Mouse (Mus musculus) hindbrain, embryonic 10.5 days (tissue): Measurements from ENCODE around the gene Cplx2. TPM values are rescaled to one million over a fixed set of nuclear protein-coding genes. Genes with fewer than 3 reads are reported as not detected.

Experiments
- DNase-seq: peaks from one replicate; pipeline ENCODE4 v3.0.0-alpha.2; 2017; ENCODE audit warnings: low spot score
- H3K27ac ChIP-seq: fragments of 300-500 bp; sonication (generic); 2 replicates; pipeline ENCODE4 v1.5.1; 2016; ENCODE audit warnings: mild to moderate bottlenecking, moderate library complexity
- H3K27me3 ChIP-seq: fragments of 300-500 bp; sonication (generic); 2 replicates; pipeline ENCODE4 v1.6.1; 2016; ENCODE audit warnings: mild to moderate bottlenecking; ENCODE audit not compliant: poor library complexity, insufficient read depth, severe bottlenecking
- H3K36me3 ChIP-seq: fragments of 300-500 bp; sonication (generic); 2 replicates; pipeline ENCODE4 v1.6.1; 2016; ENCODE audit warnings: mild to moderate bottlenecking, moderate library complexity
- H3K4me1 ChIP-seq: fragments of 300-500 bp; sonication (generic); replicated peaks from 2 replicates; pipeline ENCODE4 v1.6.1; 2016; ENCODE audit warnings: mild to moderate bottlenecking
- H3K4me3 ChIP-seq: fragments of 300-500 bp; sonication (generic); 2 replicates; pipeline ENCODE4 v1.5.1; 2016; ENCODE audit warnings: mild to moderate bottlenecking, moderate library complexity
- H3K9me3 ChIP-seq: fragments of 300-500 bp; sonication (generic); 2 replicates; pipeline ENCODE4 v1.6.1; 2016; ENCODE audit warnings: mild to moderate bottlenecking, moderate library complexity
- WGBS: fragments of 180-500 bp; shearing (Covaris S2); methylation state at CpG from one replicate; pipeline ENCODE4 v1.1.7; 2016; 5-methylcytosine and 5-hydroxymethylcytosine counted together
- polyA plus RNA-seq: library from polyadenylated mRNA; unstranded; fragments of >200 nt; fragmentation: Nextera tagmentation; extraction: Ambion mirVana; gene quantifications from 2 replicates; pipeline ENCODE4 v1.2.1, GENCODE M21; 2016

Cplx2 gene
- polyA plus RNA-seq, 1 experiment from 2014 or later, result 10.2 TPM

- H3K4me3 ChIP-seq, result no peak overlapping the region
- H3K27me3 ChIP-seq, result no peaks in the 10 kb centered on the region
- peaks cover 9% of the 10 kb centered on the region for H3K4me1 ChIP-seq
- no peaks in the 10 kb centered on the region; the same call in 1 of the 2 replicates for H3K36me3 ChIP-seq
- no peak overlapping the region for H3K27ac ChIP-seq
- 91% methylated on average over 7 of the region's 7 CpGs for WGBS
- DNase-seq, result no peak
- H3K9me3 ChIP-seq, result no peaks in the 10 kb centered on the region
Measured at GRCm38 (mm10) chr13:54337541-54337940, 33.6 kb upstream of the Cplx2 start.

- WGBS, result 84% methylated on average over 5 of the region's 5 CpGs
- Histone ChIP-seq H3K9me3 (no peaks in the 10 kb centered on the region), H3K27me3 (no peaks in the 10 kb centered on the region), H3K4me3 (no peak overlapping the region), H3K36me3 (no peaks in the 10 kb centered on the region; the same call in 1 of the 2 replicates), H3K4me1 (peaks cover 10% of the 10 kb centered on the region; the same call in 1 of the 2 replicates), H3K27ac (no peak overlapping the region)
- no peak for DNase-seq
Measured at GRCm38 (mm10) chr13:54338815-54339214, 32.3 kb upstream of the Cplx2 start.

- Histone ChIP-seq H3K4me3 (no peak overlapping the region), H3K27me3 (no peaks in the 10 kb centered on the region), H3K4me1 (peaks cover 20% of the 10 kb centered on the region), H3K9me3 (0 out of 2 replicates have a peak, but pooled peaks cover 6% of the 10 kb centered on the region), H3K36me3 (no peaks in the 10 kb centered on the region), H3K27ac (peak overlapping the region; percentile 62; the same call in 1 of the 2 replicates)
- 72% methylated on average over 15 of the region's 15 CpGs for WGBS
- no peak for DNase-seq
Measured at GRCm38 (mm10) chr13:54345885-54346647, 25.1 kb upstream of the Cplx2 start.

GRCm38 (mm10) chr13:54348011-54348410 lies 23.1 kb upstream of the Cplx2 start:
- no peak overlapping the region for H3K27ac ChIP-seq
- WGBS, result 80% methylated on average over 5 of the region's 5 CpGs
- H3K9me3 ChIP-seq, result 0 out of 2 replicates have a peak, but pooled peaks cover 6% of the 10 kb centered on the region

DNA sequence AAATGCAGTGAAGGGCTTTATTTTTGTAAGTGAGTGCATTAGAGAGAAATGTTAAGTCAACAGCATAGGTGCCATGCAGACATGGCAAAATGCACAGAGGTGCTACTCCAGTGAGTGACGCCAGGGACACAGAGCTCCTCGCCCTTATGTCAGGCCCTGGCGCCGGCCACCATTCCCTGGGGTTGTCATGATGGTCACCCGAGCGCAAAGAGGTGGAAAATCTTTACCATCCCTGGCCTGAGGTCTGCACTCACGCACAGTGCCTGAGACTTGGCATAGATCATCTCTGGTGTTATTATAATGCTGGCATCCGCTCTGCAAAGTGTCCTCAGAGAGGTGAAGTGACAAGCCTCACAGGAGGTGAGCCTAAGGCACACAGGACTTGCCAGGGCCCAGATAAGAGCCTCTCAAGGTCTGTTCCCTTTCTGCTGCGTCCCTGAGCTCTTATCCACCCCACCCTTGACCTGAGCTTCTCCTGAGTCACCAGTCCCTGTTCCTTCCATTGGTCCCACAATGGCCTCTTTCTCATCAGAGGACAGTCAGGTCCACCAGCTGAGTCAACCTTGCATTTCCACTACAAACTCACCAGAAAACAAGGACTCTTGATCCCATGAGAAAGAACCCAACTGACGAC lies 21.9 kb upstream of the Cplx2 start:
- no peaks in the 10 kb centered on the region for H3K36me3 ChIP-seq
- H3K27me3 ChIP-seq, result no peaks in the 10 kb centered on the region
- DNase-seq, result no peak
- WGBS, result 88% methylated on average over 10 of the region's 10 CpGs
- 0 out of 2 replicates have a peak overlapping the region, but pooled peaks have one; percentile 12 for H3K27ac ChIP-seq
- peaks cover 10% of the 10 kb centered on the region for H3K4me1 ChIP-seq
- no peak overlapping the region for H3K4me3 ChIP-seq
- 0 out of 2 replicates have a peak, but pooled peaks cover 6% of the 10 kb centered on the region for H3K9me3 ChIP-seq

More at GRCm38 (mm10) chr13:54348011-54348410, 23.1 kb upstream of the Cplx2 start:
- DNase-seq, result no peak
- Histone ChIP-seq H3K4me3 (no peak overlapping the region), H3K36me3 (no peaks in the 10 kb centered on the region), H3K27me3 (no peaks in the 10 kb centered on the region), H3K4me1 (peaks cover 15% of the 10 kb centered on the region)

- WGBS, result 85% methylated on average over 4 of the region's 4 CpGs
- Histone ChIP-seq H3K36me3 (no peaks in the 10 kb centered on the region), H3K27me3 (no peaks in the 10 kb centered on the region), H3K27ac (no peak overlapping the region), H3K4me1 (no peaks in the 10 kb centered on the region), H3K9me3 (no peaks in the 10 kb centered on the region), H3K4me3 (no peak overlapping the region)
- DNase-seq, result no peak
Measured at GRCm38 (mm10) chr13:54357420-54357819, 13.7 kb upstream of the Cplx2 start.

DNA sequence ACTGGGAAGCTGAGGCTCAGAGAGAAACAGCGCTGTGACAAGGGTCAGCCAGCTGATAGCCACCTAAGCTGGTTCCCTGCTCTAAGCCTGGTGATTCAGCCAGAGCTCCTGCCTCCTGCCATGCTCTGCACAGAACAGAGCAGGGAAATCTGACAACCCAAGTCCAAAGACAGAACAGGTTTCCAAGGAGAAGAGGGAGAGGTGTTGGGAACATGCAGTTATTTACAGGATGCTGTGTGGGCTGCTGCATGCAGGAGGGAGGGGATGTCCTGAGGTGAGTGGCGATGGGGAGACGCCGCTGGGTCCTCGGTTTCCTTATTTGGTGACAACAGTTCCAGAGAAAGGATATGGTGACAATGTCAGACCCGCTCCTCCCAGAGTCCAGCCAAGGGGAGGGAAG lies 12.0 kb upstream of the Cplx2 start:
- Histone ChIP-seq H3K36me3 (no peaks in the 10 kb centered on the region), H3K4me1 (no peaks in the 10 kb centered on the region), H3K27me3 (no peaks in the 10 kb centered on the region), H3K9me3 (no peaks in the 10 kb centered on the region), H3K27ac (no peak overlapping the region), H3K4me3 (no peak overlapping the region)
- no peak for DNase-seq
- WGBS, result 88% methylated on average over 6 of the region's 6 CpGs

GRCm38 (mm10) chr13:54364686-54365085 lies 6.5 kb upstream of the Cplx2 start:
- H3K27me3 ChIP-seq, result peaks cover 20% of the 10 kb centered on the region
- DNase-seq, result no peak
- H3K4me1 ChIP-seq, result peaks cover 11% of the 10 kb centered on the region
- no peaks in the 10 kb centered on the region for H3K36me3 ChIP-seq
- H3K27ac ChIP-seq, result no peak overlapping the region
- no peaks in the 10 kb centered on the region for H3K9me3 ChIP-seq
- WGBS, result 88% methylated on average over 7 of the region's 7 CpGs
- no peak overlapping the region for H3K4me3 ChIP-seq

DNA sequence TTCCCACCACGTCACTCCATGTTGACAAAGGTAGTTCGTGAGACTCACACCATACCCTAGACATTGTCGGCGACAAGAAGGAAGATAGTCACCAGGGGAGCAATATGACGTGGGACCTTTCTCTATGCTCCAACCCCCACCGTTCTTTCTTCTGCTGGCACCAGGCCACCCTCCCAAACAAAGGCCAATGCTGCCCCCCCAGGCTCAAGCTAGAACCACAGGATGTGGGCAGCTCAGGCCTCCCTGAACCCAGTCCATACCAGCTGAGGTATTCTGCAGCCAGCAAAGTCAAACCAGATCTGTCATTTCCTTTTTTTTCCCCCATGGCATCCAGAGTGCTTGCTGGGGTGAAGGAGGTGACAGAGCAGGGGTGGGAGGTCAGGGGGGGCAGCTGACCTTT lies 3.4 kb upstream of the Cplx2 start:
- H3K9me3 ChIP-seq, result no peaks in the 10 kb centered on the region
- no peak overlapping the region for H3K27ac ChIP-seq
- no peak overlapping the region for H3K4me3 ChIP-seq
- H3K36me3 ChIP-seq, result no peaks in the 10 kb centered on the region
- H3K4me1 ChIP-seq, result peaks cover 42% of the 10 kb centered on the region
- WGBS, result 76% methylated on average over 6 of the region's 6 CpGs
- peak; percentile 18 for DNase-seq
- H3K27me3 ChIP-seq, result peaks cover 50% of the 10 kb centered on the region

DNA sequence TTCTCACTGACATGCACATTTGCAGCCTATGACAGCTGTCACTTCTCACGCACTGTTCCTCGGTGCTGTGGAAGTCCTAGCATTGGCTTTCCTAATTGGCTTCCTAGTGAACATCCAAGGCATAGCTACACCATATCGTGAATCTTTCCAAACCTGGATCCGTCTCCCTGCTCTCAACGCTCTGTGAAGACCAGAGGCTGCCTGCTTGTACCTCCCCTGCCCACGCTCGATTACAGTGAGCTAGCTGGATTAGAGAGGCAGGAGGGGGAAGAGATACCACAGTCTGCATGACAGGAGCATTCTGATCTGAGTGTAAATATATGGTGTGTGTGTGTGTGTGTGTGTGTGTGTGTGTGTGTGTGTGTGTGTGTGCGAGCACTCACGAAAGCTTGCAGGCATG lies 3.0 kb upstream of the Cplx2 start:
- Histone ChIP-seq H3K4me1 (peaks cover 46% of the 10 kb centered on the region), H3K27me3 (peaks cover 54% of the 10 kb centered on the region), H3K27ac (no peak overlapping the region), H3K9me3 (no peaks in the 10 kb centered on the region), H3K36me3 (no peaks in the 10 kb centered on the region), H3K4me3 (no peak overlapping the region)
- WGBS, result 67% methylated on average over 9 of the region's 9 CpGs
- peak; percentile 23 for DNase-seq

DNA sequence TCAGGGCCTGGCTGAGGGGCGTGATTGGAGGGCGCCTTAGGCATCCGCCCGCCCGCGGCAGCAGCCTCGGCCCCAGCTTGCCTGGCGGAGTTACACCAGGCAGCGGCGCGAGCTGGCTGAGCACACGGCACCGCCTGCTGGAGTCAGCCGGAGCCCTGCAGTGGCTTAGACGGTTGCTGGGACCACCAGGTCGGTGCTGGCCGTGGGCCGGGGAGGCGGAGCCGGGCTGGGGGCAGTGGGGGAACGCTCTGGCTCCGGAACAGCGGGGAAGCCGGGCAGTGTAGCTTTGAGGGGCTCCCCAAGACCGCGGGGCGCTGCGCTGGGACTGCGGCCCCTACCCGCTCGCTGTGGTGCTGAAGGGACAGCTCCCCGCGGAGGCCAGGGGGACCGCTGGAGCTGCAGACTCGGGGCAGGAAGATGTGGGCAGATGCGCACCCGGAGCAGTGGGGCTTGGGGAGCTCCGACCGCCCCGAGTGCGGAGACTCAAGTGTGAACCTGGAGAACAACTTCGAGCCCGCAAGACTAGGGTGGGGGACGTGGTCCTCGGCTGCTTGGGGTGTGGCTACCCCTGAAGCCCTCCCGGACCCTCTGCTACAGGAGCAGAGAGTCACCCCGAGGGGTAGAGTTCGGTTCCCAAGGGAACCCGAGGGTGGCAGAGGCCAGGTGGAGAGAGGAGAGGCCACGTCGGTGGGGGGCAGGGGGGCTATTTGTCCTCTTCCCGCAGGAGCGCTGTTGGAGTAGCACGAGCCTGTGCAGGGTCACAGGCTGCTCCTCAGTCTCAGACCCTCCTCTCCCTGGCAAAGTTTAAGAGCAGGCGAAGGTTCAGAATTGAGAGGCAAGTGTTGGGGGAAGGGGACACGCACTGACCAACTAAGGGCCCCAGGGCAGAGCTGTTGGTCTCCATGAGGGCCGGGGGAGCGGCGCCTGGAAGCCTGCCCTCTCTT lies 510 bp downstream of the Cplx2 start:
- H3K36me3 ChIP-seq, result no peaks in the 10 kb centered on the region
- peak overlapping the region; percentile 57 for H3K4me3 ChIP-seq
- peaks cover 71% of the 10 kb centered on the region for H3K27me3 ChIP-seq
- H3K9me3 ChIP-seq, result no peaks in the 10 kb centered on the region
- peak; percentile 89 for DNase-seq
- H3K4me1 ChIP-seq, result peaks cover 57% of the 10 kb centered on the region
- 1% methylated on average over 59 of the region's 59 CpGs for WGBS
- H3K27ac ChIP-seq, result peak overlapping the region; percentile 80

- H3K27me3 ChIP-seq, result peaks cover 68% of the 10 kb centered on the region
- H3K36me3 ChIP-seq, result no peaks in the 10 kb centered on the region
- peak; percentile 80 for DNase-seq
- peak overlapping the region; percentile 57 for H3K4me3 ChIP-seq
- peaks cover 54% of the 10 kb centered on the region for H3K4me1 ChIP-seq
- no peaks in the 10 kb centered on the region for H3K9me3 ChIP-seq
- WGBS, result 4% methylated on average over 16 of the region's 16 CpGs
- H3K27ac ChIP-seq, result 0 out of 2 replicates have a peak overlapping the region, but pooled peaks have one; percentile 80
Measured at GRCm38 (mm10) chr13:54372665-54373064, 1.5 kb downstream of the Cplx2 start.
